Mouse (Mus musculus) G1E (cell line): ENCODE measurements around the gene Zbtb8a.

Source experiments
- CTCF ChIP-seq: IDR thresholded peaks from 2 replicates; pipeline ENCODE4 v1.5.1; 2012; ENCODE audit warnings: low read depth, low read length, inconsistent platforms, mixed read lengths
- GATA1 ChIP-seq: IDR thresholded peaks from 2 replicates; pipeline ENCODE4 v1.6.1; 2012; ENCODE audit warnings: borderline replicate concordance, low read length, inconsistent platforms, mixed read lengths
- TAL1 ChIP-seq: conservative IDR thresholded peaks from 2 replicates; pipeline ENCODE4 v1.6.1; 2012; ENCODE audit warnings: low read depth, low read length, inconsistent platforms, mixed read lengths

- TF ChIP-seq CTCF = no peak
- no peak for TF ChIP-seq GATA1
- no peak for TF ChIP-seq TAL1
Observed at GRCm38 (mm10) chr4:129396960-129397359, 19.0 kb upstream of the Zbtb8a start.
